Mouse (Mus musculus): ENCODE results near the gene Ifi35.
"Not testable (repeated sequence)": the region's sequence is repeated elsewhere in the genome, so short reads cannot be mapped to it uniquely, and the experiment has no call there.

Gene Ifi35

GRCm38 (mm10) chr11:101448274-101448746, at the start of gene Ifi35:
TSS of gene Ifi35 (plus strand) at chr11:101448407.
- no peak for DNase-seq

- DNase-seq, result no peak
Measured at GRCm38 (mm10) chr11:101415306-101415705, 32.9 kb upstream of the Ifi35 start.

- DNase-seq, result no peak
Measured at GRCm38 (mm10) chr11:101416433-101417100, 31.6 kb upstream of the Ifi35 start.

- DNase-seq, result peak; percentile 95 to 97
Measured at GRCm38 (mm10) chr11:101417101-101417855, 30.9 kb upstream of the Ifi35 start, which contains the start of gene Aarsd1. TSS of gene Aarsd1 (minus strand) at chr11:101417615.

GRCm38 (mm10) chr11:101418991-101419390, 29.2 kb upstream of the Ifi35 start:
- no peak for DNase-seq

GRCm38 (mm10) chr11:101419610-101420009, 28.6 kb upstream of the Ifi35 start:
- DNase-seq, result peak in 1 of 2 experiments; percentile 36

GRCm38 (mm10) chr11:101420148-101420547, 28.1 kb upstream of the Ifi35 start:
- no peak for DNase-seq

GRCm38 (mm10) chr11:101424105-101424851, 23.9 kb upstream of the Ifi35 start, which contains the start of gene Gm27029:
TSS of gene Gm27029 (minus strand) at chr11:101424796.
- DNase-seq, result peak; percentile 59 to 66

GRCm38 (mm10) chr11:101424925-101425813, 23.0 kb upstream of the Ifi35 start, which contains the start of the genes Rundc1 and Ptges3l:
TSS of gene Rundc1 (plus strand) at chr11:101425085.
TSS of gene Ptges3l (minus strand) at chr11:101425333.
- DNase-seq, result peak; percentile 100

GRCm38 (mm10) chr11:101426165-101426564, 22.0 kb upstream of the Ifi35 start:
- no peak for DNase-seq

GRCm38 (mm10) chr11:101431327-101431726, 16.9 kb upstream of the Ifi35 start:
- DNase-seq, result no peak

- peak; percentile 81 to 84 for DNase-seq
Measured at GRCm38 (mm10) chr11:101433396-101433795, 14.8 kb upstream of the Ifi35 start.

- DNase-seq, result no peak
Measured at GRCm38 (mm10) chr11:101435831-101436230, 12.4 kb upstream of the Ifi35 start.

GRCm38 (mm10) chr11:101436916-101437315, 11.3 kb upstream of the Ifi35 start:
- DNase-seq, result no peak

GRCm38 (mm10) chr11:101438006-101438405, 10.2 kb upstream of the Ifi35 start:
- DNase-seq, result not testable (repeated sequence)

- not testable (repeated sequence) for DNase-seq
Measured at GRCm38 (mm10) chr11:101441450-101442126, 6.6 kb upstream of the Ifi35 start.

GRCm38 (mm10) chr11:101442127-101442693, 6.0 kb upstream of the Ifi35 start, which contains the start of gene Rpl27:
TSS of gene Rpl27 (plus strand) at chr11:101442298.
- peak; percentile 98 to 99 for DNase-seq

GRCm38 (mm10) chr11:101442760-101443159, 5.4 kb upstream of the Ifi35 start:
- DNase-seq, result no peak

GRCm38 (mm10) chr11:101446319-101446718, 1.9 kb upstream of the Ifi35 start:
- no peak for DNase-seq

GRCm38 (mm10) chr11:101446860-101447259, 1.3 kb upstream of the Ifi35 start:
- not testable (repeated sequence) for DNase-seq

GRCm38 (mm10) chr11:101447786-101448185, 421 bp upstream of the Ifi35 start:
- DNase-seq, result no peak
